Mouse (Mus musculus) natural killer cell, adult 2 months (primary cell): ENCODE measurements around the gene Clta.

Experiments used
- DNase-seq, 2 experiments: peaks; one replicate each; pipeline ENCODE4 v3.0.0; 2022; ENCODE audit warnings: low spot score in 2 of 2

The Clta gene

GRCm38 (mm10) chr4:44004126-44004525, at the start of gene Clta:
Gene Clta (plus strand): TSS chr4:44004452.
- no peak for DNase-seq

- DNase-seq = peak; percentile 73 to 81
Observed at GRCm38 (mm10) chr4:43957292-43957845, 46.9 kb upstream of the Clta start, which contains the start of gene Glipr2. Gene Glipr2 (plus strand): TSS chr4:43957401.

GRCm38 (mm10) chr4:43957846-43958461, 46.3 kb upstream of the Clta start:
- DNase-seq = no peak

- no peak for DNase-seq
Observed at GRCm38 (mm10) chr4:43959523-43960179, 44.6 kb upstream of the Clta start.

GRCm38 (mm10) chr4:43960207-43960606, 44.0 kb upstream of the Clta start:
- no peak for DNase-seq

GRCm38 (mm10) chr4:43964326-43964833, 39.9 kb upstream of the Clta start:
- no peak for DNase-seq

- DNase-seq = no peak
Observed at GRCm38 (mm10) chr4:43964951-43965684, 39.1 kb upstream of the Clta start.

GRCm38 (mm10) chr4:43965856-43966535, 38.3 kb upstream of the Clta start:
- DNase-seq = no peak

GRCm38 (mm10) chr4:43968650-43969049, 35.6 kb upstream of the Clta start:
- DNase-seq = peak; percentile 43 to 54

GRCm38 (mm10) chr4:43969373-43969772, 34.9 kb upstream of the Clta start:
- DNase-seq = no peak

GRCm38 (mm10) chr4:43970393-43971330, 33.6 kb upstream of the Clta start:
- DNase-seq = no peak

- DNase-seq = no peak
Observed at GRCm38 (mm10) chr4:43971541-43972136, 32.6 kb upstream of the Clta start.

- DNase-seq = peak; percentile 55 to 62
Observed at GRCm38 (mm10) chr4:43972137-43972591, 32.1 kb upstream of the Clta start.

- peak; percentile 61 to 63 for DNase-seq
Observed at GRCm38 (mm10) chr4:43973526-43973981, 30.7 kb upstream of the Clta start.

GRCm38 (mm10) chr4:43974914-43975616, 29.2 kb upstream of the Clta start:
- DNase-seq = no peak

GRCm38 (mm10) chr4:43976223-43976740, 28.0 kb upstream of the Clta start:
- no peak for DNase-seq

- DNase-seq = no peak
Observed at GRCm38 (mm10) chr4:43978521-43979443, 25.5 kb upstream of the Clta start.

GRCm38 (mm10) chr4:43979746-43980145, 24.5 kb upstream of the Clta start:
- DNase-seq = no peak
